Mouse (Mus musculus) mouse embryonic stem cell (cell line): ENCODE measurements around the gene Cmklr1.

Experiments
- in situ Hi-C, 2 experiments: fragments of 300-500 bp; cut with MboI; formaldehyde crosslinking; loops; 1 replicate in 1 of 2; 3 replicates in 1 of 2; pipeline ENCODE4 v1.14.3; 2019 to 2020; ENCODE audit warnings: low sequenced_read_pairs in 2 of 2, low pct_unique_long_range_greater_than_20kb in 1 of 2, mixed read lengths in 1 of 2; ENCODE audit not compliant: unreplicated experiment in 1 of 2

Gene Cmklr1

DNA sequence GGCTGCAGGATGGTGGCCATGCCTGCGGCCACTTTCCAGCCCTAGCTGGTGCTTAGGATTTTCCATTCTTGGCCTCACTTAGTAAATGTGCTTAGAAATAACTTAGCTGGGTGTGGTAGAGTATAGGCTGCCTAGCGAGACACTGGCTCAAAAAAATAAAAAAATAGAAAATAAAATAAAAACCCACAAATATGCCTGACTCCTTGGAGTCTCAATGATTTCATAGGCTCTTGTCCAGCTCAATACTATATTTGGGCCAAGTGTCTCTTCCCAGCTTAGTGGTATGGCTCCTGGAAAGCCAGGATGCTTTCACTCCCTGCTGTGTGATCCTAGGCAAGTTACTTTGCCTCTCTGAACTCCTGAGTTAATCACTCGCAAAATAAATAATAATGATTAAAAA lies 21.0 kb downstream of the Cmklr1 start:
- in situ Hi-C loops: no loop called here

- in situ Hi-C loops: no loop called here
These were observed 22.3 kb downstream of the Cmklr1 start for GRCm38 (mm10) chr5:113627820-113628437.

DNA sequence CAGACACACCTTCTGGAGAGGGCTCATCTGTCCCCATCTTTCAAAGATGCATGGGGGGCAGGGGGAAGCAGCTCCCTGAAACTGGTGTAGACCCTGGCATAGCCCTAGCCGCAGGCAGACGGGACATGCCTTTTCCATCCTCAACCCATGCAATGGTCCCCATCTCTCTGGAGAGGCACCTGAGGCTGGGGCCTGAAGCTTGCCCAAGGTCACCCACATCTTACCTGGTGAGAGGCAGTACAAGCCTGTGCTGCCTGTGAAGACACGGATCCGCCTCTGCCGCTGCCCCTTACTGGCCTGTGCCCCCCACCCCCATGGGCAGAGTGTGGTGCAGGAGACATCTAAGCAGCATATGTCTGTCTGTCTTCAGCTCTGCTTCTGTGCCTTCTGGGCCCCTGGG lies 23.2 kb downstream of the Cmklr1 start:
- in situ Hi-C loops: no loop called here

GRCm38 (mm10) chr5:113626352-113626751 lies 23.9 kb downstream of the Cmklr1 start:
- in situ Hi-C loops: no loop called here

DNA sequence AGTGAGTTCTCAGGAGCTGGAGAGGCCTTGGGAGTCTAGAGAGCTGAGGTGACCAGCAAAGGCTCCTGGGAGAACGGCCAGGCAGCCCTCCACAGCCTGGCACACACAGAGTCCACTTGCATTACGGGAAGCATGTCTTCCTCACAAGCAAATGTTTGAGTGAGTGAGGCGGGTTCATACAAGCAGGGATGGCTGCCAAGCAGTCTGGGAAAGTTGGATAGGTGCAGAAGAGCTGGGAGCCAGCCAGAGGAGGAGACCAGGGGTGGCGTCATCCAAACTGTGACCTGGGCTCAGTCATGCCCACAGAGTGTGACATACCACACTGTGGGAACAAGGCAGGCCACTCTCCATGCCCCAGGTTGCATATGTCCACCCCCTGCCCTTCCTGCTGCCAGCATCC lies 25.2 kb downstream of the Cmklr1 start:
- in situ Hi-C loops: no loop called here

DNA sequence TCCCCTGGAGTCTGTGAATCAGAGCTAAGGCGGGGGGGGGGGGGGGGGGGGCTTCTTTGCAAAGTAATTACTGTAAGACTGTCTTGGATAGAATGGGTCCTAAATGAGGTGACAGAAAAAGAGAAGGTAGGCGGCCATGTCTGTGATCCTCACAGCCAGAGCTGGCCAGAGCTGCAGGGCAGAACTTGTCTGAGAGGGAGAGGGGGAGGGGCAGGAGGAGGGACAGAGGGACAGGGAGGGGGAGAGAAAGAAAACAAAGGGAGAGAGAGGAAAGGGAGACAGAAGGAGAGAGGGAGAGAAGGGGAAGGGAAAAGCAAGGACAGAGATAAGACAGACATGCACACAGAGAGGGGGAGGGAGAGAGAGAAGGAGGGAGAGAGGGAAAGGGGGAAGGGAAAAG lies 27.2 kb downstream of the Cmklr1 start:
- in situ Hi-C loops: no loop called here

DNA sequence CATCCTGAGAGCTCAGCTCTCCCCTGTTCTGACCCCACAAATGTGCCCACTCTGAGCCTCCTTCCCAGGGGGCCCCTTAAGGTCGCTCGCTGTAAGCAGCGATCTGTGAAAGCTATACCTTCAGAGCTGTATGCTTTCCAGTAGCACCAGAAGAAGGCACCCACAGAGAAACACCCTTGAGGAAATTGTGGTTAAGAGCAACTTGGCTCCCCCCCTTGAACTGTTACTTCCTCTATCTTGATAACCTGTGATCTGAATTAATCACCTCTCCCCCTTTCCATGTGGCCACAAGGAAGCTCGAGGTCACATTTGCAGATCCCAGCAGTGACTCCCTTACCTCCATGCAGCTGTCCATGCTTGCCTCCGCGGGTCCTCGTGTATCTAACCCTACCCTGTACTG lies 29.2 kb downstream of the Cmklr1 start:
- in situ Hi-C loops: no loop called here

GRCm38 (mm10) chr5:113620130-113620716 lies 30.0 kb downstream of the Cmklr1 start:
- in situ Hi-C loops: no loop called here

GRCm38 (mm10) chr5:113619151-113619550 lies 31.1 kb downstream of the Cmklr1 start:
- in situ Hi-C loops: no loop called here

DNA sequence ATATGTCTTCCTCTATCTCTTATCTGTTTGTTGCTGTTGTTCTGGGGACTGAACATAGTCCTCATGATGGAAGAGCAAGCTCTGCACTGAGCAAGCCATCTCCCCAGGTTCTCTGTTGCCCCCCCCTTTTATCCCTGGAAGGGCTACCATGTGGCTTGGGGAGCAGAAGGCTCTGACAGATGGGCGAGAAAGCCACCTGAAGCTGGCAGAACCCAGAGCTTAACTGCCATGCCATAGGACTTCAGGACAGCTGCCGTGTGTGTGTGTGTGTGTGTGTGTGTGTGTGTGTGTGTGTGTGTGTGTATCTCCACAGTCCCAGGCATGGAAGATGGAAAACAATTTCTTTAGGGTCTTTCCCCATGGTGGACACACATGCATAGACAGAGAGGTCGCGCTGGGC lies 31.5 kb downstream of the Cmklr1 start:
- in situ Hi-C loops: no loop called here

- in situ Hi-C loops: no loop called here
These were observed 38.4 kb downstream of the Cmklr1 start for GRCm38 (mm10) chr5:113611771-113612233.

DNA sequence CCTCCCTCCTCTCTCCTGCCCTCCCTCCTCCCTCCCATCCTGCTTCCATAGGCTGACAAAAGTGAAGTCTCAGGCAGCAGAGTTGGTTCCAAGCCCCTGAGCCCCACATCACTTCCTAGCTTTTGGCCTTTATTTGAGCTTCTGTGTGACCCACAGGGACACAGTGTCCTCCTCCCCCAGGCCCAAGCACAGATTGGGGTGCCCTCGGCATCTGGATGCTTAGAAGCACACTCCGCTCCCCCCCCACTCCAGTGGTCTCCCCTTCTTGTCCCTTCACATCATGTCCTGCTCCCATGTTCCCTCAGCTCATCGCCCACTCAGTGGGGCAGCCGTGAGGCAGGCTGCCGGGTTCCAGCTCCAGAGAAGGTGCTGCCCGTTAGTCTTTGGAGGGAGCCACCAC lies 39.1 kb downstream of the Cmklr1 start:
- in situ Hi-C loops: no loop called here

DNA sequence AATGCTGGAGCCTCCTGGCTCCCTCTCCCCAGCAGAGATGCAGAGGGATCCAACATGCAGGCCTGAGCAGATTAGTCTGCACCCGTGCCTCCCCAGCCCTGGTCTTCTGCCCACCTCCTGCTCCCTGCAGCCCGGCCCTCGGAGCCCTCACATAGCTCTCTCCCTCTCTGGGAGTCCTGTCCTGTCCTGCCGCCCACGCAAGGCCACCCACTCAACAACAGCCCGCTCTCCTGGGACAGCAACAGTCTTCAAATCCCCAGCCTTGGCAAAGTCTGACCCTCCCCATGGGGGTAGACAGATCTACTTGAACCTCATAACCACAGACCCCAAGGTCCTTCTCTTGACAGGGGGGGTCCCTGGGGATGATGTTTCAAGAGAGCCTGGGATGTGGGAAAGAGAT lies 39.7 kb downstream of the Cmklr1 start:
- in situ Hi-C loops: no loop called here

DNA sequence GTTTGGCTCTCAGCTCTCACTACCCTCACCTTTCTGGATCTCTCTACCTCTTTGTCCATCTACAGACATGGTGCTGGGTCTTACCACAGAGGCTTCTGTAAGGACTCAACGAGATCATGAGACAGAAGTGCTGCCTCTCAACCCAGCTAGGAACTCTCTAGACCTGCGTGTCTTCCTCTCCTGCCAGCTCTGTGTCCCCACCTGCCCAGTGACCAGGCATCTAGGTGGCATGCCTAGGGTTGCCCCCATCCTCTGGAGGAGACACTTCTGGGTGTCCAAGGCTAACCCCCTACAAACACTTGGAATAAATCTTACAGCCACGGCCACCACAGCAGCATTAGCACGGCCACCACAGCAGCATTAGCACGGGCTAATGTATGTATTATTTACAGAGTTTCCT lies 40.3 kb downstream of the Cmklr1 start:
- in situ Hi-C loops: no loop called here

DNA sequence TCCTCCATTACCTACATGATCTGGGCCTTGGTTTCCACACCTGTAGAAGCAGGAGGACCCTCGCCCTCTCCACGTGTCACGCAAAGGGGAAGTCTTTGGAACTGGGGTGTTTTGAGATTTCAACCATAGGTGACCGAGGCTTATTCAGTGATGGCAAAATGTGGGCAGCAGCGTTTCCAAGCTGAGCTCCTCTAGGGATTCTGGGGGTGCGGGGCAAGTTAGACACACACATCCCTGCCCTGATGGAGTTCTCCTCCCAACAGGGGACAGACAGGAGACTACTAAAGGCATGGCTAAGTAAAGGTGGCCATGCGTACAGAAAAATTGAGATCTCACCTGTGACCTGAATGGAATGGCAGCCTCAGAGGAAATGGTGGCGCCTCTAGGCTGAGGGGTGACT lies 41.7 kb downstream of the Cmklr1 start:
- in situ Hi-C loops: no loop called here

GRCm38 (mm10) chr5:113607941-113608431 lies 42.2 kb downstream of the Cmklr1 start:
- in situ Hi-C loops: no loop called here

- in situ Hi-C loops: no loop called here
These were observed 43.1 kb downstream of the Cmklr1 start for GRCm38 (mm10) chr5:113606961-113607785.

GRCm38 (mm10) chr5:113606121-113606520 lies 44.1 kb downstream of the Cmklr1 start:
- in situ Hi-C loops: no loop called here

DNA sequence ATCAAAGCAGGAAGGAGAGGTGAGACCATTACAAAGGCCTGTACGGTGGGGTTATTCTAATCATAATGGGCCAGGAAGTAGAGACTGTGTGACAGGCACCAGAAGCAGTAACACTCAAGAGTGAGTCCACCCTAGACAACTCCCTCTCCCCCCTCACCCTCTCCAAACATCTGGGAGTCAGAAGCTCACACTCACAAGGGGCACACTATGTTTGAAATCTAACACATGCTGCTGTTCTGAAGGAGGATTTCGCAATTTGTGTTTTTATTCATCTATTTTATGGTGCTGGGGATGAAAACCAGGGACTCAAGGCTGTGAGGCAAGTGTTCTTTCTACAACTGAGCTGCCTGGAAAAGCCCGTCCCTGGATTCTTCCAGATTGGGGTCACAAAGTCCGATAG lies 45.5 kb downstream of the Cmklr1 start:
- in situ Hi-C loops: no loop called here

- in situ Hi-C loops: no loop called here
These were observed 46.8 kb downstream of the Cmklr1 start for GRCm38 (mm10) chr5:113603471-113603870.
